Mouse (Mus musculus) cerebellum, adult 9-11 months (tissue): Measurements from ENCODE around the gene Aurkc.
"Not testable (repeated sequence)": the region's sequence is repeated elsewhere in the genome, so short reads cannot be mapped to it uniquely, and the experiment has no call there.

ENCODE experiments used
- DNase-seq: peaks from one replicate; pipeline ENCODE4 v3.0.0; 2022

The Aurkc gene

GRCm38 (mm10) chr7:6995251-6995650 lies at the start of gene Aurkc:
Aurkc (plus strand) TSS chr7:6995300.
- not testable (repeated sequence) for DNase-seq

GRCm38 (mm10) chr7:6948061-6948460 lies 47.0 kb upstream of the Aurkc start:
- DNase-seq = peak; percentile 72

GRCm38 (mm10) chr7:6956576-6956975 lies 38.5 kb upstream of the Aurkc start:
- DNase-seq = no peak

GRCm38 (mm10) chr7:6958574-6958973 lies 36.5 kb upstream of the Aurkc start:
- no peak for DNase-seq

DNA sequence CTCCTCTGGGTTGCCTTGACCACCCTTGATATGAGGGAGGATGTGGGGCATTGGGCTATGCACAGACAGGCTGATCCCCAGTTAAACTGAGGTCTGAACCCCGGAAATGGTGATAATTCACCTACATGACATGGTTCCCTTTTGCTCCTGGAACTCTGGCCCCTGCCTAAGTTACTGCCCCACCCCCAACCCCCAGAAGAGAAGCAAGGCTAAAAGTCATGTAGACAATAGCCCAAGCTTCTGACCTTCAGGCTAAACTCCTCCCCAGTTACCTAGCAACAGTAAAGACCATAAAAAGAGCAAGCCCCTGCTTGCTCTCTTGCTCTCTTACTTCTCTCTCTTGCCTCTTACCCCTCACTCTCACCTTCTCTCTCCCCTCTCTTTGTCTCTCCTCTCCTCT lies 21.5 kb upstream of the Aurkc start:
- no peak for DNase-seq

- DNase-seq = no peak
Observed at GRCm38 (mm10) chr7:6976890-6977289, 18.2 kb upstream of the Aurkc start.

DNA sequence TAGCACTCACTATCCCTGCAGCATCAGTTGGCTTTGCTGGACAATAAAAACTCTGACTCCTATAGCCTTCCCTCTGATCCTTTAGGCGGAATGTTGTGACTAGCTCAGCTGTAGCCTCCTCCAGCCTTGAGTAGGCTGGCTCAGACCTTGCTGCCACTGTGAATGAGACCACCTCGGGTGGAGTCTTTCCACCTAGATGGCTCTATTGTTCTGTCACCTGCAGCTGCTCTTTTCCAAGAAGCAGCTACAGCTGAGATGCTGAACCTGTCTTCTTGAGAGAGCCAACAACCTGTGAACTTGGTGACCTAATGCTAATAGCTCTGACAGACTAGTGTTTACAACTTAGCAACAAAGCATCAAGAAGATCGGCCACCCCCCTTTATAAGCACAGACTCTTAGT lies 3.8 kb downstream of the Aurkc start:
- not testable (repeated sequence) for DNase-seq

DNA sequence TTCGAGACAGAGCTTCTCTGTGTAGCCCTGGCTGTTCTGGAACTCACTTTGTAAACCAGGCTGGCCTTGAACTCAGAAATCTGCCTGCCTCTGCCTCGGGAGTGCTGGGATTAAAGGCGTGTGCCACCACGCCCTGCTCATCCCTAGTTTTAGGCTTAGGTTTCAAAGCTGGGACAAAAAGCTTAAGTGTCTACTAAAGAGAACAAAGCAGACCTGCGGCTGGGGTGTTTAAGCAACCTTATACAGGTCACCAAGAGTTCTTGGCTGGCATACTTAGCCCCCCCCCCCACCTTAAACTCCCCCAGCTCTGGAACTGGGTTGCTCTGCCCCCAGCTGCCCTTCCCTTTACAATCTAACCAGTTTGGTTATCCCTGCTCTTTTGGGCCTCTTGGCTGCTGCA lies 10.3 kb downstream of the Aurkc start:
- not testable (repeated sequence) for DNase-seq

- DNase-seq = no peak
Observed at GRCm38 (mm10) chr7:7027445-7027844, 32.3 kb downstream of the Aurkc start.

GRCm38 (mm10) chr7:7049659-7050320 lies 54.7 kb downstream of the Aurkc start:
- DNase-seq = not testable (repeated sequence)
